Mouse (Mus musculus) embryonic facial prominence, embryonic 15.5 days (tissue): ENCODE results near the gene D430041D05Rik. TPM values are rescaled to one million over a fixed set of nuclear protein-coding genes. Genes with fewer than 3 reads are reported as not detected.

Experiments used
- ATAC-seq: fragments of 200-750 bp; cut with Nextera tagmentation; 2 replicates; pipeline ENCODE4 v1.8.0; 2017; ENCODE audit warnings: low read depth, moderate TSS enrichment; ENCODE audit not compliant: insufficient number of reproducible peaks, low FRiP score, low TSS enrichment
- H3K27ac ChIP-seq: fragments of 300-500 bp; sonication (generic); replicated peaks from 2 replicates; pipeline ENCODE4 v1.5.1; 2015; ENCODE audit warnings: mild to moderate bottlenecking, inconsistent platforms
- H3K27me3 ChIP-seq: fragments of 300-500 bp; sonication (generic); 2 replicates; pipeline ENCODE4 v1.6.1; 2015; ENCODE audit warnings: inconsistent platforms
- H3K36me3 ChIP-seq: fragments of 300-500 bp; sonication (generic); 2 replicates; pipeline ENCODE4 v1.6.1; 2015; ENCODE audit warnings: mild to moderate bottlenecking, inconsistent platforms
- H3K4me1 ChIP-seq: fragments of 300-500 bp; sonication (generic); 2 replicates; pipeline ENCODE4 v1.6.1; 2015; ENCODE audit warnings: inconsistent platforms
- H3K4me2 ChIP-seq: fragments of 300-500 bp; sonication (generic); replicated peaks from 2 replicates; pipeline ENCODE4 v1.6.1; 2015; ENCODE audit warnings: mild to moderate bottlenecking, inconsistent platforms
- H3K4me3 ChIP-seq: fragments of 300-500 bp; sonication (generic); replicated peaks from 2 replicates; pipeline ENCODE4 v1.5.1; 2015; ENCODE audit warnings: mild to moderate bottlenecking, inconsistent platforms
- H3K9ac ChIP-seq: fragments of 300-500 bp; sonication (generic); 2 replicates; pipeline ENCODE4 v1.6.1; 2015; ENCODE audit warnings: inconsistent platforms
- H3K9me3 ChIP-seq: fragments of 300-500 bp; sonication (generic); replicated peaks from 2 replicates; pipeline ENCODE4 v1.6.1; 2016; ENCODE audit warnings: inconsistent platforms
- WGBS: fragments of 180-500 bp; shearing (Covaris S2); methylation state at CpG from one replicate; pipeline ENCODE4 v1.1.7; 2015; 5-methylcytosine and 5-hydroxymethylcytosine counted together
- polyA plus RNA-seq: library from polyadenylated mRNA; unstranded; fragments of >200 nt; fragmentation: Nextera tagmentation; extraction: Ambion mirVana; gene quantifications from 2 replicates; pipeline ENCODE4 v1.2.1, GENCODE M21; 2015

The D430041D05Rik gene
- polyA plus RNA-seq, 1 experiment from 2014 or later, result 0.67 TPM

DNA sequence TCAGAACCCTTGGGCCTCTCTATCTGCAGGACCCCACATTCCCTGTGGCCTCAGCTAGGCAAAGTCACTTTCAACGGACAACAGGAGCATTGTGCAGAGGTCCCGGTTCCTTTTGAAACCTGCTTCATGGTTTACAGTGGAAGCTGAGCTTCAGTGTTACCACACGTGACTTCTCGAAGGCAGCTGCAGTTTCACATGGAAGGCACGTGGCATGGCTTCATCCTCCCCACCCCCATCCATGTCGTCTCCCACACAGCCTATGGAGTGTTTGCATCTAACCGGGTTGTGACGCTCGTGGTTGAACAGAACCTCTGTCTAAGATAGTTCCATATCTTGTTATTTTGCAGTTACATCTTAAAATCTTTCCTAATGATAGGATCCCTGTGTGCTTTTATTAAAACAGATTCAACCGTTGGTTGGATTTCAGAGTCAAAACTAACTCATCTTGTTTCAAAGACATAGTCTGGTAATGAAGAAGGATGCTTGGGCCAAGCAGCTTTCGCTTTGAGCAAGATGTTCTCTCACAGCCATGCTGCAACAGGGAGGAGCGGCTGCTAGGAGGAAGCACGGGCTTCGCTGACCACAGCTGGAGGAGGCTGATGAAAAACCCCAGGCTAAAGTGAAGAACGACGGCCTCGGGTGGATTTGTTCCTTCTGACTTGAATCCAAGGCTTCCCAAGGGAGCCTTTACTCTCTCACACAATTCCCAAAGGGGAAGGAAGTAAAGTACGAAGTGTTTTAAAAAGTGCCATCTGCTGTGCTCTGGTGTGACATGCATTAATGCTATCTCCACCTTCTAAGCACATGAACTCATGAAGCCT lies 149.7 kb downstream of the D430041D05Rik start:
- no peak for ATAC-seq

DNA sequence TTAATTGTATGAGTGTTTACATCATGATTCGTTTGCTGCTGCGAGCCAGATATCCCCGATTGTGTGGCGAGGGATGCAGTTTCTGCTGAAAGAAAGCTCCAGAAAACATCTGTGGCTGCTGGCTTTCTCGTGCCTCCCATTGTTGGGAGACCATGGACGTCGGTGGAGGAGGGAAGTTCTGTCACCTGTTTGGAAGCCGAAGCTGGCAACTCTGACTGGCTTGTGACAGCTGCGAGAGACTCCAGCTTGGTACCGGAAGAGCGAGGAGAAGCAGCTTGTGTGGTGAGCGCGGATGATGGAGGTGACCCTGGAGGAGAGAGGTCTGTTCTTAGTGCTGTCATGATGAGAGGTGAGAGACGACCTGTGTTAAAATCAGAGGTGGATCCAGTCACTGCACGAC lies 154.2 kb downstream of the D430041D05Rik start:
- no peaks in the 10 kb centered on the region for H3K36me3 ChIP-seq
- ATAC-seq, result no peak
- WGBS, result 62% methylated on average over 15 of the region's 15 CpGs
- H3K27ac ChIP-seq, result no peak overlapping the region
- no peak overlapping the region for H3K4me2 ChIP-seq
- no peaks in the 10 kb centered on the region for H3K27me3 ChIP-seq
- H3K4me3 ChIP-seq, result no peak overlapping the region
- no peak overlapping the region for H3K9ac ChIP-seq
- H3K9me3 ChIP-seq, result no peaks in the 10 kb centered on the region
- H3K4me1 ChIP-seq, result no peaks in the 10 kb centered on the region

More for the DNA sequence above, 149.7 kb downstream of the D430041D05Rik start:
- H3K27ac ChIP-seq, result no peak overlapping the region
- H3K4me3 ChIP-seq, result no peak overlapping the region
- H3K9me3 ChIP-seq, result no peaks in the 10 kb centered on the region
- WGBS, result 70% methylated on average over 18 of the region's 18 CpGs
- H3K4me2 ChIP-seq, result no peak overlapping the region
- no peak overlapping the region for H3K9ac ChIP-seq
- no peaks in the 10 kb centered on the region for H3K36me3 ChIP-seq
- H3K4me1 ChIP-seq, result no peaks in the 10 kb centered on the region
- H3K27me3 ChIP-seq, result no peaks in the 10 kb centered on the region

DNA sequence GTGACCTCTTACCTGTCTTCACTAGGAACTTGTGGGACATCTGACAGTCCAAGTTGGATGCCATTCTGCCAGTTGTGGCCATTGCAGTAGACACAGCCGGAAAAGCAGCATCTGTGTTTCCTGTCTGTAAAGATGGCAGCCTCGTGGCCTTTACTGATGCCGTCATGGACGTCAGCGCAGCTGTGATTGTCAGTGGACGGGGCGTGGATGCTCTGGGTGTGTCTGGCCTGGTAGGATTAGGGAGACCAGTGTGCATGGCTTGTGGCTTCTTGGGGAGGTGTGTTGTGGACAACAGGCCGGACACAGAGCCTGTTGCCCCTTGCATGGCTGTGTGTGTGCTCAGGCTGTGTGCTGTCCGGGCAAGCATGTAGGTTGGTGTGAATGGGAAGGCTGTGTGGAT lies 155.9 kb downstream of the D430041D05Rik start:
- no peaks in the 10 kb centered on the region for H3K9me3 ChIP-seq
- ATAC-seq, result no peak
- no peak overlapping the region for H3K4me3 ChIP-seq
- no peak overlapping the region for H3K27ac ChIP-seq
- H3K4me2 ChIP-seq, result no peak overlapping the region
- H3K4me1 ChIP-seq, result no peaks in the 10 kb centered on the region
- WGBS, result 91% methylated on average over 9 of the region's 9 CpGs
- H3K36me3 ChIP-seq, result no peaks in the 10 kb centered on the region
- no peaks in the 10 kb centered on the region for H3K27me3 ChIP-seq
- H3K9ac ChIP-seq, result no peak overlapping the region

DNA sequence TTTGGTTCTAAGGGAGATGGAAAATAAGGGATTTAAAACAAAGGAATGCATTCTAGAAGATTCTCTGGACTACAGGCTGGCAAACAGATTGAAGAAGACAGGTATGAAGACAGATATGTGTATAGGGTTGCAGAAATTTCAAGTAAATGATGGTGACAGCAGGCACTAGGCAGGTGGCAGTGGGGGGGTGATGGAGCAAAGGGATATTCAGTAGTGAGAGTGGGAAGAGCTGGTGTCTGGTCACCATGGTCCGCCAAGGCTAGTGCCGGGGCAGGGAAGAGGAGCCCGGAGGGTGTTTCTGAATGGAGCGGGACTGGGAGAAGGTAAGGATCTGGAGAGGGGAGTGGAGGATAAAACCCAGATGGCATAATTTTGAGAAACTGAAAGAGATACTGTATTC lies 157.5 kb downstream of the D430041D05Rik start:
- H3K9ac ChIP-seq, result no peak overlapping the region
- no peak for ATAC-seq
- H3K4me3 ChIP-seq, result no peak overlapping the region
- 84% methylated on average over 4 of the region's 4 CpGs for WGBS
- H3K27ac ChIP-seq, result no peak overlapping the region
- H3K36me3 ChIP-seq, result no peaks in the 10 kb centered on the region
- H3K4me1 ChIP-seq, result no peaks in the 10 kb centered on the region
- H3K27me3 ChIP-seq, result no peaks in the 10 kb centered on the region
- H3K4me2 ChIP-seq, result no peak overlapping the region
- no peaks in the 10 kb centered on the region for H3K9me3 ChIP-seq

DNA sequence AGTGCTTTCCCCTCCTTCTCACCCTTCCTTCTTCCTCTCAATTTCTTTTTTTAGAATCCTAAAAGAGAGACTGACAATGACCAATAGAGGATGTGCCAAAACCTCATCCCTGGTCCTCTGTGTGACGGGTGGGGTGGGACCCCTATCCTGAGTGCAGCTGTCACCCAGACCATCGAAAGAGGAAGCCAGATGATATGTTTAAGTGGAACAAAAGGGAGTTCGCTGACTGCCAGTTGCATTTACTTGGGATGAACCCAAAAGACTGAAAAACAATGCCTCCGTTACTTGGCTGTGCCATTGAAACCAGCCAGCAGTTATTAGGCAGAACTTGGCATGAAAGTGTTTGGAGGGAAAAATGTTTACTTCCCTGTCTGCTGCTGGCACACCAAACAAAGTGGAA lies 159.2 kb downstream of the D430041D05Rik start:
- H3K27me3 ChIP-seq, result no peaks in the 10 kb centered on the region
- WGBS, result 39% methylated on average over 4 of the region's 4 CpGs
- H3K4me2 ChIP-seq, result no peak overlapping the region
- no peak overlapping the region for H3K4me3 ChIP-seq
- ATAC-seq, result no peak
- no peaks in the 10 kb centered on the region for H3K9me3 ChIP-seq
- H3K36me3 ChIP-seq, result no peaks in the 10 kb centered on the region
- H3K4me1 ChIP-seq, result no peaks in the 10 kb centered on the region
- H3K27ac ChIP-seq, result no peak overlapping the region
- H3K9ac ChIP-seq, result no peak overlapping the region

DNA sequence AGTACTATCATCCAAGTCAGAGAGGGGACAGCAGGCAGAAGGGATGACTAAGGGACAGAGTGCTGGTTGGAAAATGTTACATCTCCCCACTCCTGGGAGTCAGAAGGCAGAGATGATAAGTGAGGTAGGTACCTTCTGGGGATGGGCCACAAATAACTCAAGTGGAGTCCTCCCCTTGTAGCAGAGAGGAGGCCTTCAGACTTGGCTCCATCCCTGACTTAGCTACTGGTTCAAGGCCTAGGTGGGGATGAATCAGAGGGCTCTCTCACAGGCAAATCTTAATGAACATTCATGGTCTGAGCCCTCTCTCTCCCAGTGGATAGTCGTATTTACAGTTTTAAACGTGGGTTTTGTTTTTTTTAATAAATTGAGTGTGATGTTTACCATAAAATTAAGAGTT lies 161.0 kb downstream of the D430041D05Rik start:
- Histone ChIP-seq H3K9me3 (no peaks in the 10 kb centered on the region), H3K36me3 (no peaks in the 10 kb centered on the region), H3K9ac (no peak overlapping the region), H3K4me1 (no peaks in the 10 kb centered on the region), H3K4me3 (no peak overlapping the region), H3K4me2 (no peak overlapping the region), H3K27me3 (no peaks in the 10 kb centered on the region), H3K27ac (no peak overlapping the region)
- 66% methylated on average over 2 of the region's 2 CpGs for WGBS
- no peak for ATAC-seq

DNA sequence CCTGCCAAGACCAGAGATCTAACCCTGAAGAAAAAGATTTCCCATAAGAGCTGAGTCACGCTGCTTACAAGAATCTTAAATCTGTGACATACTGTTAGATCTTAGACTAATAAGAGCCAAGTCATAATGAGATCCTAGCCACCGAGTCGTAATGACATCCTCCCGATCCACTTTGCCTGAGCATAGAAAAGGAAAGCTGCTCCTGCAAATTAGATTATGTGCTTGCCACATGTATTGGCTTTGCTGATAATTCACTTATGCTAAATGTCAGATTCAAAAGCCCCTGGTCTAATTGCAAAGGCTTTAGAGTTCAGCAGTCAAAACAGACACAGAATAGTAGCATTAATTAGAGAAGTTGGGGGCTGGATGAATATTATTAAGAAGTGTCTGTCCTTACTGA lies 164.0 kb downstream of the D430041D05Rik start:
- Histone ChIP-seq H3K27ac (no peak overlapping the region), H3K4me1 (no peaks in the 10 kb centered on the region), H3K9ac (no peak overlapping the region), H3K36me3 (no peaks in the 10 kb centered on the region), H3K27me3 (no peaks in the 10 kb centered on the region), H3K9me3 (no peaks in the 10 kb centered on the region), H3K4me2 (no peak overlapping the region), H3K4me3 (no peak overlapping the region)
- WGBS, result 58% methylated on average over 4 of the region's 4 CpGs
- no peak for ATAC-seq

DNA sequence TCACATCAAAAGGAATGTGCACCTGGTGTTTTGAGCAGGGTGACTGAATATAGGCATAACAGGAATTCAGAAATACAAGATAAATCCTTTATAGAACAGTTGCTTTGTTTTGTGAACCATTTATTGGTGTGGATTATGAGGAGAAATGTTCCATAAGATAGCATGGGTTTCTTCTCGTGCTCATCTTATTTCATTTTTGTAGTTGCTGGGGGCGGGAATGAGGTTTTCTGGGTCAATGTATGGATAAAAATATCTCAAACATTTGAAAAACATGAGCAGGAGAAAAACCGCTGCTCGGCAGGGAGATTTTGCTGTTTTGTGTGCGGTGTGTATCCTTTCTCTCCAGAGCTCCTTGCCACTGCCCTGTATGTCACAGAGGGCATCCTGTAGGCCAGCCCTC lies 168.8 kb downstream of the D430041D05Rik start:
- 65% methylated on average over 5 of the region's 5 CpGs for WGBS
- H3K9ac ChIP-seq, result no peak overlapping the region
- H3K4me3 ChIP-seq, result no peak overlapping the region
- no peak overlapping the region for H3K27ac ChIP-seq
- H3K27me3 ChIP-seq, result no peaks in the 10 kb centered on the region
- H3K9me3 ChIP-seq, result no peaks in the 10 kb centered on the region
- ATAC-seq, result no peak
- H3K4me1 ChIP-seq, result no peaks in the 10 kb centered on the region
- no peak overlapping the region for H3K4me2 ChIP-seq
- H3K36me3 ChIP-seq, result no peaks in the 10 kb centered on the region

DNA sequence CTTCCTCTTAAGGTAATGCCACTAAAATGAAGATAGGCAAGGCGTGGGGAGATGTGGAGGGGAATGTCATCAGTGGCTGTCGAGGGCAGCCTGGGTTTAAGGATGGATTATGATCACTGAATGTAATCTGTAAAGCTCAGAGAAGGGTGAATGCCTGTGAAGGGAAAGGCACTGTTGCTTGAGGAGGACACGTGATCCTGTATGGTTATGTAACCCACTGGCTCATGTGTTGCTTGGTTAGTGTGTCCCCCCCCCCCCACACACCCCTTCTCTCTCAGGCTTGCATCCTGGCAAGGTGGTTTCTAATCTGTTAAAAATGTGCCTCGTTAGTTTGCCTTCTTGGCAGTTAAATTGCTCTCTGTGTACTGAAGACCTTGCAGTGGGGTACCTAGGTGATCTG lies 173.7 kb downstream of the D430041D05Rik start:
- H3K4me1 ChIP-seq, result no peaks in the 10 kb centered on the region
- H3K9me3 ChIP-seq, result no peaks in the 10 kb centered on the region
- H3K36me3 ChIP-seq, result no peaks in the 10 kb centered on the region
- WGBS, result 63% methylated on average over 4 of the region's 4 CpGs
- no peak overlapping the region for H3K4me2 ChIP-seq
- ATAC-seq, result no peak
- no peak overlapping the region for H3K9ac ChIP-seq
- H3K4me3 ChIP-seq, result no peak overlapping the region
- no peak overlapping the region for H3K27ac ChIP-seq
- H3K27me3 ChIP-seq, result no peaks in the 10 kb centered on the region

DNA sequence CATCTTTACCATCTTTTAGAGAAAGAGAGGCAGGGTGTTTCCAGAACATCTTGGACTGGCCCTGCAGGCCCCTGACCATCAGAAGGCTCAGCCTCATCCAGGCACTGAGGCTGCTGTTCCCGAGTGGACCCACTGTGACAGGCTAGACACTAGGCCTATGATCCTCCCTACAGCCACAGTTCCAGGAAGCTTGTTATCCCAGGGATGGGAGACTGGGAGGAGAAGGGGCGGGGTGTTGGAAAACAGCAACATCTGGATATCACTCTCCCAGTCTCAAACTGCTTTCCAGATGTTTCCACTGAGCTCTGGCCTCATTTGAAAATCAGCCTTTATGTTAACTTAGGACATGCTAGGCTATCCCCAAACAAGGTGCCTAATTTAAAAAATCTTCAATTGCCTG lies 180.4 kb downstream of the D430041D05Rik start:
- Histone ChIP-seq H3K27me3 (no peaks in the 10 kb centered on the region), H3K4me1 (no peaks in the 10 kb centered on the region), H3K9ac (no peak overlapping the region), H3K36me3 (no peaks in the 10 kb centered on the region), H3K4me3 (no peak overlapping the region), H3K27ac (no peak overlapping the region), H3K4me2 (no peak overlapping the region), H3K9me3 (no peaks in the 10 kb centered on the region)
- 31% methylated on average over 2 of the region's 2 CpGs for WGBS
- ATAC-seq, result no peak

DNA sequence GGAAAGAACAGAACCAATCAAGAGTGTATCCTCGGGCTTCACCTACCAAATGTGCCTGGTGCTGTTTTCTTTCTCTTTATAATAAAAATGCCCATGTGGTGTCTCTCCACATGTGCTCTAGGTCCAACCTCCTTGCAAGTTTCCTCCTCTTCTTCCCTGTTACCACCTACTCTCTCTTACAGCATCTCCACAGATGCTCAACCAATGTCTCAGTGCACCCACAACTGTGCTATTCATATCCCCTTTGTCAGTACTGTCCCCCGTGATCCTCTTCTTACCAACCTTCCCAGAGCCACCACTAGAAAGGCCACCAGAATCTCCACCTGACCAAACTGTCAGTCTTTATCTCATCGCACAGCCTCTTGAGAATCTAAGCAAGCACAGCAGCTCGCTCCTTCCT lies 184.8 kb downstream of the D430041D05Rik start:
- no peak for ATAC-seq

More for the DNA sequence above, 184.8 kb downstream of the D430041D05Rik start:
- Histone ChIP-seq H3K27ac (no peak overlapping the region), H3K4me3 (no peak overlapping the region), H3K9ac (no peak overlapping the region), H3K4me1 (no peaks in the 10 kb centered on the region), H3K27me3 (no peaks in the 10 kb centered on the region), H3K4me2 (no peak overlapping the region), H3K9me3 (no peaks in the 10 kb centered on the region), H3K36me3 (no peaks in the 10 kb centered on the region)
- 85% methylated on average over 4 of the region's 4 CpGs for WGBS
